Mouse (Mus musculus): ENCODE measurements around the gene Gm3238.

- TF ChIP-seq CTCF (IDR thresholded peaks at IDR 0.05; ENCODE audit: extremely low read depth, insufficient read depth, insufficient read length, insufficient replicate concordance) (no peak), POLR2A (IDR thresholded peaks at IDR 0.05; ENCODE audit: low read depth, low read length) (no peak)
Measured at GRCm38 (mm10) chr10:77769727-77770126, 1.4 kb downstream of the Gm3238 start.

Data from spleen, adult 2 months (tissue).